Mouse (Mus musculus) bone marrow macrophage, adult 2 months (primary cell): ENCODE measurements around the gene Prkce. TPM values are rescaled to one million over a fixed set of nuclear protein-coding genes. Genes with fewer than 3 reads are reported as not detected.

Experiments
- H3K27ac ChIP-seq: 2 replicates; pipeline ENCODE4 v1.5.1; 2012; ENCODE audit warnings: low read depth, low read length; ENCODE audit not compliant: insufficient read depth
- H3K4me1 ChIP-seq: 2 replicates; pipeline ENCODE4 v1.6.1; 2012; ENCODE audit warnings: low read length; ENCODE audit not compliant: control insufficient read depth, insufficient read depth
- H3K4me3 ChIP-seq: 2 replicates; pipeline ENCODE4 v1.5.1; 2012; ENCODE audit warnings: mild to moderate bottlenecking, low read length, moderate library complexity; ENCODE audit not compliant: insufficient read depth
- CTCF ChIP-seq: IDR thresholded peaks from 2 replicates; pipeline ENCODE4 v1.5.1; 2012; ENCODE audit warnings: low read depth, mild to moderate bottlenecking, low read length, moderate library complexity
- POLR2A ChIP-seq: IDR thresholded peaks from 2 replicates; pipeline ENCODE4 v1.6.1; 2012; ENCODE audit warnings: mild to moderate bottlenecking, low read depth, low read length, borderline replicate concordance
- polyA plus RNA-seq: library from polyadenylated mRNA; stranded (reverse); fragments of >200 nt; gene quantifications from 2 replicates; pipeline ENCODE4 v1.2.4, GENCODE M21; 2012; ENCODE audit not compliant: missing spikeins, insufficient read depth, insufficient read length

Prkce gene
- polyA plus RNA-seq, 1 experiment, result 1.8 TPM

GRCm38 (mm10) chr17:86493891-86494420 lies 326.4 kb downstream of the Prkce start:
- no peak overlapping the region for H3K27ac ChIP-seq
- TF ChIP-seq CTCF, result no peak
- TF ChIP-seq POLR2A, result no peak
- no peak overlapping the region for H3K4me3 ChIP-seq
- peaks cover 7% of the 10 kb centered on the region for H3K4me1 ChIP-seq

- Histone ChIP-seq H3K27ac (peak overlapping the region; percentile 12; the same call in 1 of the 2 replicates), H3K4me1 (peaks cover 7% of the 10 kb centered on the region), H3K4me3 (no peak overlapping the region)
- TF ChIP-seq CTCF (no peak), POLR2A (no peak)
Measured at GRCm38 (mm10) chr17:86494494-86494893, 326.9 kb downstream of the Prkce start.

DNA sequence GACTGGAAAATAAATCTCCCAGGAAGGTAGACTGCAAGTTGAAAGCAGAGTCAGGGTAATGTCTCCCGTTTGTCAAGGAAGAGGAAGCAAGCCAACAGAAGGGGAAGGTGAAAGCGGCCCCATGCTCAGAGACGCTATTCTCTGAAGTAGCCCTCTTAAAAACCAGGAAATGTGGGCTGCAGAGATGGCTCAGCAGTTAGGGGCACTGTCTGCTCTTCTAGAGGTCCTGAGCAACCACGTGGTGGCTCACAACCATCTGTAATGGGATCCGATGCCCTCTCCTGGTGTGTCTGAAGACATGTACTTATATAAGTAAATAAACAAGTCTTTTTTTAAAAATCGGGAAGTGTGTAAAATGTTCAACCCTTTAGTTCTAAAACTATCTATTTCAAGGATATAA lies 327.3 kb downstream of the Prkce start:
- H3K4me1 ChIP-seq, result peaks cover 7% of the 10 kb centered on the region
- H3K4me3 ChIP-seq, result no peak overlapping the region
- peak overlapping the region; percentile 12; the same call in 1 of the 2 replicates for H3K27ac ChIP-seq
- TF ChIP-seq POLR2A (no peak), CTCF (no peak)

- no peak for TF ChIP-seq POLR2A
- no peak for TF ChIP-seq CTCF
- Histone ChIP-seq H3K27ac (no peak overlapping the region), H3K4me3 (no peak overlapping the region), H3K4me1 (peaks cover 7% of the 10 kb centered on the region)
Measured at GRCm38 (mm10) chr17:86496123-86496771, 328.7 kb downstream of the Prkce start.

DNA sequence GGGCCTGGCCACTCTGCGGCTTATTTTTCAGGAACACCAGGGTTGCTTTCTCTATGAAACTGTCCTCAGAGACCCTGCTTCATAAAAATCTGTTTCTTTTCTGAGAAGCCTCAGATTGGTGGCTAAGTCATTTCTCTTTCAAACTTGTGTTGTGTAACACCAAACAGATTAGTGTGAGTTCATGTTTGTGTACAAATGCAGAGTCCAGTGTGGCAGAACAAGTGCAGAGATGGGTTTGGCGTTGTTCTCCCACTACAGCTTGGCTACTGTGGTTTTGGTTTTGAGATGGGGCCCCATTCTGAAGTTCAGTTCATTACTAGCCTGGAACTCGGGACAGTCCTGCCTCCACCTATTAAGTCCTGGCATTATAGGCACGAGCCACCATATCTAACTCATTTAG lies 329.7 kb downstream of the Prkce start:
- TF ChIP-seq POLR2A (no peak), CTCF (no peak)
- Histone ChIP-seq H3K27ac (no peak overlapping the region), H3K4me3 (no peak overlapping the region), H3K4me1 (peaks cover 7% of the 10 kb centered on the region)

GRCm38 (mm10) chr17:86499359-86500045 lies 331.9 kb downstream of the Prkce start:
- Histone ChIP-seq H3K4me3 (no peak overlapping the region), H3K27ac (no peak overlapping the region), H3K4me1 (peaks cover 6% of the 10 kb centered on the region)
- TF ChIP-seq CTCF (no peak), POLR2A (no peak)

DNA sequence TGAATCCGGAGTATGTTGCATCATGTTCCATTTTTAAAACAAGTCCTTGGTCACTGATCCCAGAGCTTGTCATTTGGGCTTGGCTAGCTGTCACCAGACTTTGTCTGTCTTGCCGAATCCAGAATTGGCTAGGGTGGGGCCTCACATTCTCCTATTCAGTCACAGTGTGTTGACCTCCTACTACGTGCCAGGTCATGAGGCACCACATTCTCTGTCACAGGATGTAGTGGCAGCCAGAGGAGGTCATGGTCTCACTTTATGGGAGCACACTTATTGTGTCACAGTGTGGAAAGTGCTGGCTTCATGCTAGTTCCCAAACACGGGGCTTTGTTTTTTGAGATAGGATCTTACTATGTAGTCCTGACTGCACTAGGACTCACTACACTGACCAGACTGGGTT lies 333.8 kb downstream of the Prkce start:
- Histone ChIP-seq H3K4me1 (no peaks in the 10 kb centered on the region), H3K4me3 (no peak overlapping the region), H3K27ac (no peak overlapping the region)
- TF ChIP-seq CTCF, result no peak
- TF ChIP-seq POLR2A, result no peak

GRCm38 (mm10) chr17:86503208-86503897 lies 335.8 kb downstream of the Prkce start:
- H3K4me1 ChIP-seq, result no peaks in the 10 kb centered on the region
- H3K27ac ChIP-seq, result no peak overlapping the region
- TF ChIP-seq POLR2A, result no peak
- no peak for TF ChIP-seq CTCF
- no peak overlapping the region for H3K4me3 ChIP-seq

DNA sequence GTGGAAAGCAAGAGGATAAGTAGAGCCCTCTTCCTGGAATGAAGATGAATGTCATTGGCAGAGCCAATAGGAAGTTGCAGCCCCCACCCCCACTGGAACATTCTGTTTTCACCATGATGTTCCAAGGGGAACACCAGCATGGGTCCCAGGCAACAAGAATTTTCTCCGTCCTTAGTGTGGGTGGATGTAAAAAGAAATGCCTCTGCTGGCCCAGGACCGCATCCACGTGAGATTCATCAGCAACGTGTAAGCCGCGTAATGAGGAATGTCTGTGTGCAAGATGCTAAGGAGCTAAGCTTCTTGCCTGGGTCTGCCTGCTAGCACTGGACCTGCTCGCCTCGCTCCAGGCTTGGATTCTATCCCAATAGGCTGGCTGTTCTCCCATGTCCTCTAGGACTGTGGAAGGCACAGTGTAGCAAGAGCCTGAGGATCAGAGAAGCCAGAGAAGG lies 337.6 kb downstream of the Prkce start, which contains the start of gene Gm10309:
Gm10309 (minus strand) TSS at position 50 of the 449 bp plus-strand sequence.
- Histone ChIP-seq H3K4me1 (no peaks in the 10 kb centered on the region), H3K4me3 (no peak within 1 kb of the TSS), H3K27ac (no peak within 1 kb of the TSS)
- TF ChIP-seq CTCF, result no peak
- TF ChIP-seq POLR2A, result no peak
